Mouse (Mus musculus): ENCODE data around the gene Sel1l2. TPM values are rescaled to one million over a fixed set of nuclear protein-coding genes. Genes with fewer than 3 reads are reported as not detected.
A peak's percentile ranks its signal among the peaks of the same experiment; 100 is the strongest.

Sel1l2 gene
- polyA plus RNA-seq, 1 experiment from 2014 or later = not detected

- Histone ChIP-seq H3K9me3 (no peaks in the 10 kb centered on the region), H3K4me1 (peaks cover 9% of the 10 kb centered on the region), H3K27me3 (replicated peaks) (no peaks in the 10 kb centered on the region), H3K27ac (no peak overlapping the region), H3K9ac (no peak overlapping the region), H3K4me3 (no peak overlapping the region), H3K36me3 (no peaks in the 10 kb centered on the region), H3K4me2 (replicated peaks) (no peak overlapping the region)
- ATAC-seq (ENCODE audit: low FRiP score, low read depth) = no peak
- WGBS = 93% methylated on average over 2 of the region's 2 CpGs
Measured at GRCm38 (mm10) chr2:140293820-140294219, 95.7 kb downstream of the Sel1l2 start.

- no peak overlapping the region for H3K4me2 ChIP-seq (replicated peaks)
- no peaks in the 10 kb centered on the region for H3K9me3 ChIP-seq
- no peaks in the 10 kb centered on the region for H3K36me3 ChIP-seq
- H3K4me1 ChIP-seq = no peaks in the 10 kb centered on the region
- no peak for ATAC-seq (ENCODE audit: low FRiP score, low read depth)
- no peaks in the 10 kb centered on the region for H3K27me3 ChIP-seq (replicated peaks)
- H3K9ac ChIP-seq = no peak overlapping the region
- 71% methylated on average over 8 of the region's 8 CpGs for WGBS
- H3K27ac ChIP-seq = no peak overlapping the region
- no peak overlapping the region for H3K4me3 ChIP-seq
Measured at GRCm38 (mm10) chr2:140280808-140281207, 108.7 kb downstream of the Sel1l2 start.

- no peak for ATAC-seq (ENCODE audit: low FRiP score, low read depth)
- no peaks in the 10 kb centered on the region for H3K36me3 ChIP-seq
- no peaks in the 10 kb centered on the region for H3K27me3 ChIP-seq (replicated peaks)
- 60% methylated on average over 2 of the region's 2 CpGs for WGBS
- H3K9ac ChIP-seq = no peak overlapping the region
- H3K27ac ChIP-seq = no peak overlapping the region
- H3K4me1 ChIP-seq = no peaks in the 10 kb centered on the region; the same call in 1 of the 2 replicates
- no peaks in the 10 kb centered on the region for H3K9me3 ChIP-seq
- H3K4me2 ChIP-seq (replicated peaks) = no peak overlapping the region
- H3K4me3 ChIP-seq = no peak overlapping the region
Measured at GRCm38 (mm10) chr2:140255595-140256141, 133.8 kb downstream of the Sel1l2 start.

DNA sequence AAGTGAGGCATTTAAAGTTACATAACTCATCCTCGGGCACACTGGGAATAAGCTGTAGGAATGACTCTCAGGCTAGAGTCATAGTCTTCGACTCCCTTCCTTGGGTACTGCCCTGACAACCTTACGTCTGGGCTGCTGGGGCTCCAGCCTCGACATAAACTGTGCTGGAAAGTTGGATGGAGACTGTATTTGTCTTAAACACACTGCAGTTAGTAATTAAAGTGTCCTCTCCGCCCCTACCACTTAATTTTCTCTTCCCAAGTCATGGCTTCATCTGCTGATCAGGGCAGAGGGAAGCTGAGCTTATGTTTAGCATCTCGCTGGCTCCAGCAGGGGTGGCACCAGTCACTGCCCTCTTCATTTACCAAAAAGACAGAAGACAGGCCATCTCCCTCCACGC is 135.2 kb downstream of the Sel1l2 start:
- H3K9ac ChIP-seq = no peak overlapping the region
- no peaks in the 10 kb centered on the region for H3K36me3 ChIP-seq
- WGBS = 63% methylated on average over 7 of the region's 7 CpGs
- ATAC-seq (ENCODE audit: low FRiP score, low read depth) = no peak
- no peaks in the 10 kb centered on the region for H3K9me3 ChIP-seq
- H3K4me1 ChIP-seq = no peaks in the 10 kb centered on the region; the same call in 1 of the 2 replicates
- H3K4me3 ChIP-seq = no peak overlapping the region
- H3K27me3 ChIP-seq (replicated peaks) = no peaks in the 10 kb centered on the region
- H3K27ac ChIP-seq = no peak overlapping the region
- no peak overlapping the region for H3K4me2 ChIP-seq (replicated peaks)

DNA sequence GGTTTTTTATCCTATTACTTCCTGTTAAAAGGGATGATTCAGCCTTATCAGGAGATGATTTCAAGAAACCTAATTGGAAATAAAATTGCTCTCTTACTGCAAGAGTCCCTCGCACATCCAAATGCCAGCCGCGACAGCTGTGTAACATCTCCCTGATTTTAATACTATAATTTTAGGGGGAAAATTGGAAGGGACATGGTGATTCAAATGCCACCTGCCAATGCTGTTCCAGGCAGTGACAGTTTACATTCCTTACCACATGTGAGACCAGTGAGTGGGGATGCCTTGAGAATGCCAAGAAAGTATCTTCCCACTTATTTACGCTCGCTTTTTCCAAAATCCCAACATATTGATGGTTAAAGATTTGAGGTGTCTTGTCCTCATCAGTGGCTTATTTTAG is 146.4 kb downstream of the Sel1l2 start:
- ATAC-seq (ENCODE audit: low FRiP score, low read depth) = no peak
- H3K27me3 ChIP-seq (replicated peaks) = no peaks in the 10 kb centered on the region

DNA sequence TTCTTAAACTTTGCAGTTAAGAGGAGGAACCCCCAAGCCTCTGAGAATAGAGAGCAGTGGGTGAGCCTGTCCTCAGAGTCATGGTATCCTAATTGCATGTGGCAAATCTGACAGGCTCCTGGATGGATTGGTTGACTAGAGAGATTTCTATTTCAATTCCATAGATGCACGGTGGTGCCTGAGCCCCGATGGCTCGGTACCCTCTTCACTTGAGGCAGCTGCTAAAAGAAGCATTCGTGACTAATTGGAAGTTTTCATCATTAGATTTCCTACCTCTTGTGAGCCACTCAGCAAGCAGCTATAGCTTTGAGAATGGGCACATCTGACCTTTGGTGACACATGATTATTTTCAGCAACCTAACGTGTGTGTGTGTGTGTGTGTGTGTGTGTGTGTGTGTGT is 147.1 kb downstream of the Sel1l2 start:
- no peaks in the 10 kb centered on the region for H3K9me3 ChIP-seq
- no peak overlapping the region for H3K9ac ChIP-seq
- H3K27me3 ChIP-seq (replicated peaks) = no peaks in the 10 kb centered on the region
- no peak overlapping the region for H3K4me3 ChIP-seq
- no peak overlapping the region for H3K27ac ChIP-seq
- H3K4me2 ChIP-seq (replicated peaks) = no peak overlapping the region
- WGBS = 82% methylated on average over 5 of the region's 5 CpGs
- H3K36me3 ChIP-seq = no peaks in the 10 kb centered on the region
- no peaks in the 10 kb centered on the region for H3K4me1 ChIP-seq
- ATAC-seq (ENCODE audit: low FRiP score, low read depth) = no peak

More for the DNA sequence above, 146.4 kb downstream of the Sel1l2 start:
- H3K4me2 ChIP-seq (replicated peaks) = no peak overlapping the region
- no peak overlapping the region for H3K27ac ChIP-seq
- no peaks in the 10 kb centered on the region for H3K4me1 ChIP-seq
- no peak overlapping the region for H3K9ac ChIP-seq
- no peaks in the 10 kb centered on the region for H3K36me3 ChIP-seq
- no peaks in the 10 kb centered on the region for H3K9me3 ChIP-seq
- 94% methylated on average over 5 of the region's 5 CpGs for WGBS
- no peak overlapping the region for H3K4me3 ChIP-seq

- Histone ChIP-seq H3K4me1 (no peaks in the 10 kb centered on the region), H3K4me2 (replicated peaks) (no peak overlapping the region), H3K27ac (no peak overlapping the region), H3K9ac (no peak overlapping the region), H3K4me3 (no peak overlapping the region), H3K9me3 (no peaks in the 10 kb centered on the region), H3K36me3 (no peaks in the 10 kb centered on the region), H3K27me3 (replicated peaks) (no peaks in the 10 kb centered on the region)
- 57% methylated on average over 6 of the region's 6 CpGs for WGBS
- ATAC-seq (ENCODE audit: low FRiP score, low read depth) = peak; percentile 66
Measured at GRCm38 (mm10) chr2:140237245-140237644, 152.3 kb downstream of the Sel1l2 start.

DNA sequence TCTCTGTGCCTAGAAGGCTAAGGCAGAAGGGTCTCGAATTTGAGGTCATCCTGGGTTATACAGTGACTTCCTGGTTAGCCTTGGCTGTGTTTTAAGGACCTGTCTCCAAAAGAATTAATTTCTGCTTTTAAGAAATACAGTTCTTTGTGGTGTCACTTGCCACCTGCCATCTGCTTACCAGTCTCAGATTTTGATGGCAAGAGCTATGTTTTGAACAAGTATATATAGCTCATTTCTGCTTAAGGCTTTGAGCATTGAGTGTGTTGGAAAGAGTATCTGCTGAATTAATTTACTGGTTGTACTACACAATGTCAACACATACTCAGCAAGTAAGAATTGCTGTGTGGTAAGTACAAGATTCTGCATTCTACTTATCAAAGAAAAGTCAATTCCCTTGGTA is 159.2 kb downstream of the Sel1l2 start:
- H3K9me3 ChIP-seq = no peaks in the 10 kb centered on the region
- no peak overlapping the region for H3K27ac ChIP-seq
- H3K27me3 ChIP-seq (replicated peaks) = no peaks in the 10 kb centered on the region
- H3K4me3 ChIP-seq = no peak overlapping the region
- H3K4me1 ChIP-seq = no peaks in the 10 kb centered on the region
- no peaks in the 10 kb centered on the region for H3K36me3 ChIP-seq
- WGBS = 46% methylated on average over 1 of the region's 1 CpGs
- ATAC-seq (ENCODE audit: low FRiP score, low read depth) = no peak
- H3K4me2 ChIP-seq (replicated peaks) = no peak overlapping the region
- H3K9ac ChIP-seq = no peak overlapping the region

GRCm38 (mm10) chr2:140220325-140220724 is 169.2 kb downstream of the Sel1l2 start:
- Histone ChIP-seq H3K4me3 (no peak overlapping the region), H3K9ac (no peak overlapping the region), H3K27me3 (replicated peaks) (no peaks in the 10 kb centered on the region), H3K4me1 (no peaks in the 10 kb centered on the region), H3K27ac (no peak overlapping the region), H3K36me3 (no peaks in the 10 kb centered on the region), H3K4me2 (replicated peaks) (no peak overlapping the region), H3K9me3 (no peaks in the 10 kb centered on the region)
- peak; percentile 29; the same call in 1 of the 2 replicates for ATAC-seq (ENCODE audit: low FRiP score, low read depth)
- WGBS = 58% methylated on average over 8 of the region's 8 CpGs

DNA sequence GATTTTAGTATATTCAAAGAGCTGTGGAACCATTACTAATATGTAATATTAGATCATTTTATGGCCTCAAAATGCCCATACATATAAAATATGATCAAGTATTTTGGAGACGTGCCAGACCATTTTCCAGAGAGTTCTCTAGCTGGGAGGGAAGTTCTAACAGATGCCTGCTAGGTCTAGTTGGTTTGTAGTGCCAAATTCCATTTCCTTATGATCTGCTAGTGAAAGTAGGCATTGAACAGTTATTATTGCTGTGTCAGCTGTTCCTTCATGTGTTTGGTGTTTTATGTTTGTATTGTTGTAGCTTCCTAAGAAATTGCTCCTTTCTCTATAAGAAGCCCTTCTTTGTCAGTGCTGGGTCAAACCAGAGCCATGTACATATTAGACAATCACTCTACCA is 173.5 kb downstream of the Sel1l2 start:
- no peak overlapping the region for H3K27ac ChIP-seq
- no peaks in the 10 kb centered on the region for H3K27me3 ChIP-seq (replicated peaks)
- ATAC-seq (ENCODE audit: low FRiP score, low read depth) = no peak
- no peaks in the 10 kb centered on the region for H3K36me3 ChIP-seq
- 77% methylated on average over 1 of the region's 1 CpGs for WGBS
- no peak overlapping the region for H3K9ac ChIP-seq
- H3K4me1 ChIP-seq = no peaks in the 10 kb centered on the region
- no peak overlapping the region for H3K4me2 ChIP-seq (replicated peaks)
- no peaks in the 10 kb centered on the region for H3K9me3 ChIP-seq
- no peak overlapping the region for H3K4me3 ChIP-seq

DNA sequence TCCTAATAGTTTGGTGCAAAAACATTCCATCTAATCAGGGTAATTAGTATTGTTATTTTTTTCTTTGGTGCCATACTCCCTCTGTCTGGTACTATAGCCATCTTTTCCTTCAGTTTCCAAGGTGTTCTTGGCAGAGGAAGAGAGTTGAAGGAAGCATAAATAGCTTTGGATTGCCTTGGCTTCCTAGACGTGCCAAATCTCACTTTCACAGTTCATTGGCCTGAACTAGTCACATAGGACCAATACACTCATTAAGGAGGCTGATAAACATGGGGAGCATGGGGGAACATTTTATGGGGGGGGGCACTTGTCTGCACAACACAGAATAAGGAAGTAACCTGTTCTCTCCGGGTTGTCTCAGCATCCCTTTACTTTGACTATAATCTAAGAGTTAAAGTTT is 174.1 kb downstream of the Sel1l2 start:
- WGBS = 70% methylated on average over 2 of the region's 2 CpGs
- no peak overlapping the region for H3K4me2 ChIP-seq (replicated peaks)
- no peak overlapping the region for H3K27ac ChIP-seq
- no peaks in the 10 kb centered on the region for H3K36me3 ChIP-seq
- no peaks in the 10 kb centered on the region for H3K27me3 ChIP-seq (replicated peaks)
- H3K4me1 ChIP-seq = no peaks in the 10 kb centered on the region
- no peaks in the 10 kb centered on the region for H3K9me3 ChIP-seq
- H3K4me3 ChIP-seq = no peak overlapping the region
- no peak for ATAC-seq (ENCODE audit: low FRiP score, low read depth)
- H3K9ac ChIP-seq = no peak overlapping the region

GRCm38 (mm10) chr2:140214519-140215027 is 174.9 kb downstream of the Sel1l2 start:
- Histone ChIP-seq H3K27ac (no peak overlapping the region), H3K4me3 (no peak overlapping the region), H3K27me3 (replicated peaks) (no peaks in the 10 kb centered on the region), H3K4me2 (replicated peaks) (no peak overlapping the region), H3K4me1 (no peaks in the 10 kb centered on the region), H3K9me3 (no peaks in the 10 kb centered on the region), H3K36me3 (no peaks in the 10 kb centered on the region), H3K9ac (no peak overlapping the region)
- 93% methylated on average over 4 of the region's 4 CpGs for WGBS
- no peak for ATAC-seq (ENCODE audit: low FRiP score, low read depth)

DNA sequence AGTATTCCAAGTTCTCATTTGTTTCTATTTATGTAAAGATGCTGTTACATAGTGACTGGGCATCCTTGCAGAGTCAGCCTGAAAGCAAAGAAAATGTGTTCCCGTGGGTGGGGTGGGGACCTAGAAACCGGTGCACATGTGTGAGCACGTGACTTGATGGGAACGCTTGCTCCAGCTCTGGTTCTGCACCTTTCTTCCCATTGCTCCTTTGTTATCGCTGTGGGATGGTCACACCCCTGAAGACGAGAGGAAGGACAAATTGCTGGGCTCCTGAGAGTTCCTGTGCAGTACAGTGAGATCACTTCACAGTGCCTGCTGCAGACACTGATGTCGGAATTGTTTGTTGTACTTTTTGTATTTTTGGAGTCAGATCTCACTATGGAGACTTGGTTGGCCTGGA is 185.8 kb downstream of the Sel1l2 start:
- Histone ChIP-seq H3K4me2 (replicated peaks) (no peak overlapping the region), H3K9me3 (no peaks in the 10 kb centered on the region), H3K4me1 (no peaks in the 10 kb centered on the region), H3K27me3 (replicated peaks) (no peaks in the 10 kb centered on the region), H3K4me3 (no peak overlapping the region), H3K9ac (no peak overlapping the region), H3K27ac (no peak overlapping the region), H3K36me3 (peaks cover 23% of the 10 kb centered on the region)
- ATAC-seq (ENCODE audit: low FRiP score, low read depth) = no peak
- WGBS = 93% methylated on average over 7 of the region's 7 CpGs

All from neural tube, embryonic 12.5 days (tissue).